Mouse (Mus musculus) spleen, adult 12 weeks (tissue): ENCODE measurements around the gene Plcb4.
"Not testable (repeated sequence)": the region's sequence is repeated elsewhere in the genome, so short reads cannot be mapped to it uniquely, and the experiment has no call there.

Experiments
- DNase-seq: peaks from one replicate; pipeline ENCODE4 v3.0.0; 2022; ENCODE audit warnings: low spot score

Gene Plcb4

GRCm38 (mm10) chr2:135673649-135674048 is 14.8 kb downstream of the Plcb4 start:
- no peak for DNase-seq

GRCm38 (mm10) chr2:135675284-135675683 is 16.5 kb downstream of the Plcb4 start:
- no peak for DNase-seq

DNA sequence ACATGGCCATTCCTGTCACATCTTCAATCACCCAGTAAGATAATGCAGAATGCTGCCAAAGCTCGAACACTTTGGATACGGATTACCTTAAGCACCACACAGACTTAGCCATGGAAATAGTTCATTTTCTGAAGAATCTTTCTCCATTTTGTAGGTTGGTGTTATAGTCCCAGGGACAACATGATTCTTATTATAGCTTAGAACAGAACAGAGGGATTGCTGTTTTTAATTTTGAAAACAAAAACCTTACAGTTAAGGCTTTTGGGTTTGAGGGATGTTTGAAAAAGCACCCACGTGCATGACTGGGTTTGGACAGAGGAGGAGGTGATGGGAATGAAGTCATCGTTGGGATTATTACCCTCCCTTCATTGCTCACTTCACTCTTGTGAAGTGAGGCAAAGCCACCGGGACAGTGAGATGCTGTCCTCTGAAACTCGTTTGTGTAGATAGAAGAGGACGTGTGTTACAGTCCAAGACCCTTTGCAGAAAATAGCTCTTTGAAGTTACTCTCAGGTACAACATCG is 18.2 kb downstream of the Plcb4 start:
- no peak for DNase-seq

DNA sequence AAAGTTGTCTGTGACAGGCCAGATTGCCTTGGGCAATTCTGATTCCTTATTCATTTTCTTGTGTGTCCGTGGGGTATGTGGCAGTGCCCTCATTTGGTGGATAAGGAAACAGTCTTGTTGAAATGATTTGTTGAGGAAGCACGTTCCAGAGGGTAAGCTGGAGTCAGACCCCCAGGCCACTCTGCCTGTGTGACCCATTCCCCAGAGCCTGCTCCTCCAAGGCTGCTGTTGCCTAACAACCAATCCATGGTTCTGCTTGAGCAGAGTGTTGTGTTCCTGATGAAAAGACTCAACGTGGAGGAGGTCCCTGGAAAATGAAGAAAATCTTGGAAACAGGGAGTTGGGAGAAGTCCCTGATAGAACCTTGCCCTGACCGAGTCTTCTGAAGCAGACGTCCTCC is 18.8 kb downstream of the Plcb4 start:
- DNase-seq = no peak

GRCm38 (mm10) chr2:135680001-135680400 is 21.2 kb downstream of the Plcb4 start:
- no peak for DNase-seq

DNA sequence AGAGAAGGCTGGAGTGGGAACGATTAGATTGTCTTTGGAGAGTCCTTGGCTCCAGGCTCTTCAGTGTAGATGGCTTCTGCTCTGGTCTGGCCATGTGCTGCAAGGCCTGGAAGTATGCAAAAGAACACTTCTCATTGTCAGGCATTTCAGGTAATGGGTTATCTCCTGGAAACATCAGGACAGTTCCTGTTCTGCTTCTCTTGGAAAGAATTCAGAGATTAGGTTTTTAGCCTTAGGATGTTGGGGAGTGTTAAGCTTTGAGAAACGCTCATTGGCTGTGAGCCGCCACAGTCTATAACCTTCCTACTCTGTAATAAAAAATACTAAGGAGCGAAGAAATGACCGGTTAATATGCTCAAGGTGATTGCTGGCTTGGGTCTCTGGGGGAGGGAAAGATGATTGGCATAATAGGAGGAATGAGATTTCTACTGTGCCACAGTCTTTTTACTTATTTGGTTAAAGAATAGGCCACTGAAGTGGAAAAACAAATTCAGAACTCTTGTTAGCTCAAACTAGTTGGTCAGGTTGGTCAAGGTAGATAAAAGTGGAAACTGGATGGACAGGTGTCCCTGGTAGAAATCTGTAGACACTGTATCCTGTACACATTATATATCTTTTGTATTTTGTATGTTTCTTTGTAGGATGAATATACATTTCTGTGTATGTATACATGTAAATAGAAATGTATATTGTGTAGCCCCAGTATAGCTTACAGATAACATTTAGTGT is 21.8 kb downstream of the Plcb4 start:
- no peak for DNase-seq

GRCm38 (mm10) chr2:135683684-135684440 is 25.1 kb downstream of the Plcb4 start:
- no peak for DNase-seq

GRCm38 (mm10) chr2:135686692-135687091 is 27.9 kb downstream of the Plcb4 start:
- DNase-seq = no peak

- no peak for DNase-seq
Measured at GRCm38 (mm10) chr2:135687585-135687984, 28.8 kb downstream of the Plcb4 start.

- no peak for DNase-seq
Measured at GRCm38 (mm10) chr2:135692568-135693488, 34.0 kb downstream of the Plcb4 start.

GRCm38 (mm10) chr2:135700686-135701413 is 42.0 kb downstream of the Plcb4 start:
- no peak for DNase-seq

DNA sequence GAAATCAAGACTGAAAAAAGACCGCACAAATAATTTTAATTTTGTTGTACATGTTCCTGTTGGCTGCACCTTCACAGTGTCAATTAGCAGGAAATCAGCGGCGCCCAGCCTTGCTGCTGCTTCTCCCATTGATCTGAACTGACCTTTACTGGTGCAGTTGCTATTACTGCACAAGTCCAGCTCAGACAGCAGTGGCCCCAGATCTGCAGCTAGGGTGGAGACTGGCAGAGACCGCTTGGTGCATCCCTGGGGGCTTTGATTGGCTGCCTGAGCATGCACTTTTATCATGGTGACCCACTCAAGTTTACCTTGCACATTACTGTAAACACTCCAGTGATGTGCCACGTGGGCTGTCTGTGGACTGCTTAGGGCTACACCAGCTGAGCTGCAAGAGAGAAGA is 45.9 kb downstream of the Plcb4 start:
- DNase-seq = no peak

DNA sequence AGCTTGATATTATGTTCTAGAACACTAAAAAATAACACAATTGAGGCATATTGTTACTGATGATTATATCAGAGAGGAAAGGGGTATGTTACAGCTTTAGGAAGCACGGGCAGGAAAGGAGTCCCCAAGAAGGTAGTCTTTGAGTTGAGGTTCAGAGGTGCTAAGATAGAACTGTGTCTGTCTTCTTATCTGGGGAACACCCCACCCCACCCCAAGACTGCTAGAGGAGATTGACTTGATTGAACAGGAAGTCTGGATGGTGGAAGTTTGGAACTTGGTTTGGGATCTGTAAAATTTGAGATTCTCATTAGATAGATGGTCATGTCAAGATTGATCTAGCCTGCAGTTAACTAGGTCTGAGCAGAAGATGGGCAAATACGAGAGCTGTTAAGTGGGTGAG is 48.5 kb downstream of the Plcb4 start:
- DNase-seq = no peak

DNA sequence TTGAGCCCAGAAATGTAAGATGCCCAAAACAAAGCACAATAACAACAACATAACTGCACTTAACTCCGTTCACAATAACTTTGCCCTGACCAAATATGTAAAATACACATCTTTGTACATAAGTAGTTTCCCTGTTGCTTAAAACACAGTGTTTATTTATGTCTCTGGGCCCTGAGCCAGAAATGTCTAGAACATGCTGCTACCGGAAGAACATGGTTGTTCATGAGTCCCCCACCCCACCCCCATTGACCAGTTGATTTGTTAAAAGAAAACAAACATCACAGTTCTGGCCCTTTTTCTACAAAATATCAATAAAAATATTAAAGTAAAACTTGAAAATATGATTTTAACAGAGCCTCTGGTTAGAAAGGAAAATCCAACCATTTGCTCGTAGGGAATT is 49.6 kb downstream of the Plcb4 start:
- no peak for DNase-seq

DNA sequence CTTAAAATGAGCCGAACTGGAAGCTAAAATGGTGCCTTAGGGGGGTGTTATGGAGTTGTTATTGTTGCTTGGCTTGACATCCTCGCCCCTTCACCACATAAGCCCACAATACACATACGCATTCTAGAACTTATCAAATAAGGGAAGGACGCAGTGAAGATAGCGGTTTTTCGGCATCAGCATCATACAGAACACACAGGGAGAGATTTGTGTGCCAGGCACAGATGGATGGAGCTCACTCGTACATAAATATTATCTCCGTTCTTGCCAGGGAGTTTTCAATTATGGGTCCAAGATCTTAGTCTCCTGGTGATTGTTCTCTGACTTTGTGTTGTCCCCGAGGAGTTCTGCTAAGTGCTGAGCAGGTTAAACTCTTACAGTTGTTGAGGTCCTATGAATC is 50.0 kb downstream of the Plcb4 start:
- DNase-seq = no peak

DNA sequence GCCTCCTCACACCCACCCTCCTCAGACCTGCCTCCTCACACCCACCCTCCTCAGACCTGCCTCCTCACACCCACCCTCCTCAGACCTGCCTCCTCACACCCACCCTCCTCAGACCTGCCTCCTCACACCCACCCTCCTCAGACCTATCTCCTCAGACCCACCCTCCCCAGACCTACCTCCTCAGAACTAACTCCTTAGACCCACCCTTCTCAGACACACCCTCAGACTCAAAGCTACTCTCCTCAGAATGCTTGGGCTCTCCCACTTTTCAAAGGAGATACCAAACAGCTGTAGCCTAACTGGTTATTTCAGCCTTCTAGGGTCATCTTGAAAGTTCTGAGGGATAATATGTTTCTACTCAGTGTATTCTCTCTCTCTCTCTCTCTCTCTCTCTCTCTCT is 50.9 kb downstream of the Plcb4 start:
- not testable (repeated sequence) for DNase-seq

- no peak for DNase-seq
Measured at GRCm38 (mm10) chr2:135711049-135711924, 52.5 kb downstream of the Plcb4 start.

GRCm38 (mm10) chr2:135711925-135712288 is 53.1 kb downstream of the Plcb4 start:
- DNase-seq = no peak

DNA sequence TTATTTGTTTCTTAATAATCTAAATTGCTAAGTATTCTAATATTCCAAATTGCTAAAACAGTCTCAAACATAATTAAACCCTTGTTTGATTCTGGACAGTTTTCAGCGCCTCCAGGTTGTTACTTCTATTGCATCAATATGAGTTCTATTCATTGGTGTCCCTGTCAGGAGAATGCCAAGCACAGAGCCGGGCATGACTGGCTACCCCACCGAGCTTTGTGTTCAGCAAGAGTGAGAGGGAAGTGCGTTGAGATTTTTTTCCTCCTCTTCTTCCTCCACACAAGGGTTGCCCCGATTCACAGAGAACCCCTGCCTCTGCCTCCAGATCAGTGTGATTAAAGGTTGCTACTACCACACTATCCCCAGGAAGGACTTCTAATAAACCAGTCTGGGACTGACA is 53.5 kb downstream of the Plcb4 start:
- DNase-seq = no peak

- no peak for DNase-seq
Measured at GRCm38 (mm10) chr2:135712921-135713320, 54.1 kb downstream of the Plcb4 start.

GRCm38 (mm10) chr2:135716180-135716579 is 57.4 kb downstream of the Plcb4 start:
- DNase-seq = no peak
